Mouse (Mus musculus) cerebellum, adult 9-11 months (tissue): Measurements from ENCODE around the gene Mr1.

Experiments used
- DNase-seq: peaks from one replicate; pipeline ENCODE4 v3.0.0; 2022

Mr1 gene

GRCm38 (mm10) chr1:155093145-155093791 lies 53.3 kb downstream of the Mr1 start:
- no peak for DNase-seq

GRCm38 (mm10) chr1:155091842-155092800 lies 54.5 kb downstream of the Mr1 start:
- peak; percentile 47 for DNase-seq

GRCm38 (mm10) chr1:155091374-155091841 lies 55.2 kb downstream of the Mr1 start:
- DNase-seq, result no peak

GRCm38 (mm10) chr1:155090736-155091135 lies 55.9 kb downstream of the Mr1 start:
- no peak for DNase-seq

- DNase-seq, result no peak
Observed at GRCm38 (mm10) chr1:155090327-155090726, 56.3 kb downstream of the Mr1 start.

- no peak for DNase-seq
Observed at GRCm38 (mm10) chr1:155088847-155089603, 57.6 kb downstream of the Mr1 start.

- no peak for DNase-seq
Observed at GRCm38 (mm10) chr1:155088046-155088445, 58.6 kb downstream of the Mr1 start.

GRCm38 (mm10) chr1:155086893-155087292 lies 59.7 kb downstream of the Mr1 start:
- DNase-seq, result no peak

- DNase-seq, result no peak
Observed at GRCm38 (mm10) chr1:155086416-155086815, 60.2 kb downstream of the Mr1 start.

GRCm38 (mm10) chr1:155084839-155085238 lies 61.8 kb downstream of the Mr1 start:
- peak; percentile 39 for DNase-seq

GRCm38 (mm10) chr1:155083271-155084265 lies 63.0 kb downstream of the Mr1 start:
- peak; percentile 85 for DNase-seq

GRCm38 (mm10) chr1:155082965-155083268 lies 63.7 kb downstream of the Mr1 start:
- DNase-seq, result no peak

- no peak for DNase-seq
Observed at GRCm38 (mm10) chr1:155082158-155082964, 64.3 kb downstream of the Mr1 start.

- DNase-seq, result no peak
Observed at GRCm38 (mm10) chr1:155077675-155078074, 68.9 kb downstream of the Mr1 start.
